Mouse (Mus musculus): ENCODE results near the gene Cdkl3. TPM values are rescaled to one million over a fixed set of nuclear protein-coding genes. Genes with fewer than 3 reads are reported as not detected.

Cdkl3 gene
- polyA plus RNA-seq, 1 experiment from 2014 or later, result 10.2 TPM

DNA sequence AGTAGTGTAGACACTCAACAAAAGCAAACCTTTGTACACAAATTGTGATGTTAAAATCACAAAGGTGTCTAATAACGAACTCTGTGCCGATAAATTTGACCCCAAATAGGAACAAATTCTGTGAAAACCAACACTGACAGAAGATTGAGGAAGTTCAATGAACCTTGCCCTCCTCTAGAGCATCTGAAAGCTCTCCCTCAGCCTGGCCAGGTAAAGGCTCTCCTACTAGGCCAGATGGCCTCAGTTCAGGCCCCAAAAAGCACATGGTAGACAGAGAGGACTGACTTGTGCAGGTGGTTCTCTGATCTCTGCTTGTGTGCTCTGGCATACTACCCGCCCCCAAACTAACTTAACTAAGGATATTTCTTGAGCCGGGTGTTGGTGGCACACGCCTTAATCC, 58.4 kb downstream of the Cdkl3 start:
- no peak overlapping the region for H3K4me3 ChIP-seq (ENCODE audit: low read depth, low read length)
- 97% methylated on average over 5 of the region's 5 CpGs for WGBS
- H3K27ac ChIP-seq (replicated peaks; ENCODE audit: low read depth, low read length), result no peak overlapping the region
- H3K9ac ChIP-seq (ENCODE audit: low read depth, low read length), result no peak overlapping the region
- H3K36me3 ChIP-seq (ENCODE audit: control insufficient read depth, insufficient read depth, low read length), result no peaks in the 10 kb centered on the region
- no peak overlapping the region for H3K4me2 ChIP-seq (ENCODE audit: low read depth, low read length)
- H3K27me3 ChIP-seq (replicated peaks; ENCODE audit: control insufficient read depth, insufficient read depth, low read length), result no peaks in the 10 kb centered on the region
- ATAC-seq (ENCODE audit: low read depth) (no peak), DNase-seq (ENCODE audit: low spot score) (no peak)
- no peaks in the 10 kb centered on the region for H3K9me3 ChIP-seq (ENCODE audit: control insufficient read depth, low read length)
- no peaks in the 10 kb centered on the region for H3K4me1 ChIP-seq (ENCODE audit: control insufficient read depth, insufficient read depth, low read length)

DNA sequence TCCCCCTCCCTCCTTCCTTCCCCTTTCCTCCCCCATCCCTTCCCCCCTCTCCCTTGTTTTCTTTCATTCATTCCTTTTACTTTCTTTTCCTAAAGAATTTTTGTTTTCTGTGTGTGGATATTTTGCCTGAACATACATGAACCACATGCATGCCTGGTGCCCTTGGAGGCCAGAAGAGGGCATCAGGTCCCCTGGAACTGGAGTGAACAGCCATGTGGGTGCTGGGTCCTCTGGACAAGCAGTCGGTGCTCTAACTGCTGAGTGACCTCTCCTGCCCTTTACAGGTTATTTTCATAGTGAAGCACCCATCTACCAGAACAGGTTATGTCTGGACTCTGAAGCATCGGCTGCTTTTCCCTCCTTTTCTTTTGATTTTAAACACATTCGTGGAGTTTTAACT, 60.4 kb downstream of the Cdkl3 start:
- 50% methylated on average over 3 of the region's 3 CpGs for WGBS
- no peak overlapping the region for H3K4me2 ChIP-seq (ENCODE audit: low read depth, low read length)
- no peak overlapping the region for H3K4me3 ChIP-seq (ENCODE audit: low read depth, low read length)
- ATAC-seq (ENCODE audit: low read depth), result no peak
- no peak overlapping the region for H3K27ac ChIP-seq (replicated peaks; ENCODE audit: low read depth, low read length)
- H3K9ac ChIP-seq (ENCODE audit: low read depth, low read length), result no peak overlapping the region
- H3K4me1 ChIP-seq (ENCODE audit: control insufficient read depth, insufficient read depth, low read length), result no peaks in the 10 kb centered on the region
- no peaks in the 10 kb centered on the region for H3K9me3 ChIP-seq (ENCODE audit: control insufficient read depth, low read length)
- no peaks in the 10 kb centered on the region for H3K36me3 ChIP-seq (ENCODE audit: control insufficient read depth, insufficient read depth, low read length)
- H3K27me3 ChIP-seq (replicated peaks; ENCODE audit: control insufficient read depth, insufficient read depth, low read length), result no peaks in the 10 kb centered on the region
- DNase-seq (ENCODE audit: low spot score), result no peak

DNA sequence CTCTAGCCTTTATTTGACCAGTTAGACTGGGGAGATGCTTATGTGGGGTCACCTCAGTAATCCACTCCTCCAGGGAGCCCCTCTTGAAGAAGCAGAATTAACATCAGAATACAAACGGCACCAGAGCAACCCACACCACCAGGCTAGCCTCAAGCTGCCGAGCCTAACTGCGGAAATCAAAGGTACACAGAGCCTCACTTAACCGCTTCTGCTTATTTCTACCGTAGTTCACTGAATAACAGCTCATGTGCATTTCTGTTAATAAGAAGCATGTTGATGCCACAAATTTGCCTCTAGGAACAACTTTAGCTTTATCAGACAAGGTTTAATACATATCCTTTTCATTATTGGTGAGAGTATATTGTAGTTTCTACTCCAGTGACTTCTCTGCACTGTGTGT, 61.8 kb downstream of the Cdkl3 start:
- DNase-seq (ENCODE audit: low spot score), result no peak
- Histone ChIP-seq H3K4me3 (ENCODE audit: low read depth, low read length) (no peak overlapping the region), H3K27me3 (replicated peaks; ENCODE audit: control insufficient read depth, insufficient read depth, low read length) (no peaks in the 10 kb centered on the region), H3K9ac (ENCODE audit: low read depth, low read length) (0 out of 2 replicates have a peak overlapping the region, but pooled peaks have one; percentile 15), H3K9me3 (ENCODE audit: control insufficient read depth, low read length) (no peaks in the 10 kb centered on the region), H3K4me1 (ENCODE audit: control insufficient read depth, insufficient read depth, low read length) (no peaks in the 10 kb centered on the region), H3K27ac (replicated peaks; ENCODE audit: low read depth, low read length) (no peak overlapping the region), H3K4me2 (ENCODE audit: low read depth, low read length) (no peak overlapping the region), H3K36me3 (ENCODE audit: control insufficient read depth, insufficient read depth, low read length) (no peaks in the 10 kb centered on the region)
- ATAC-seq (ENCODE audit: low read depth), result no peak
- WGBS, result 14% methylated on average over 5 of the region's 5 CpGs

DNA sequence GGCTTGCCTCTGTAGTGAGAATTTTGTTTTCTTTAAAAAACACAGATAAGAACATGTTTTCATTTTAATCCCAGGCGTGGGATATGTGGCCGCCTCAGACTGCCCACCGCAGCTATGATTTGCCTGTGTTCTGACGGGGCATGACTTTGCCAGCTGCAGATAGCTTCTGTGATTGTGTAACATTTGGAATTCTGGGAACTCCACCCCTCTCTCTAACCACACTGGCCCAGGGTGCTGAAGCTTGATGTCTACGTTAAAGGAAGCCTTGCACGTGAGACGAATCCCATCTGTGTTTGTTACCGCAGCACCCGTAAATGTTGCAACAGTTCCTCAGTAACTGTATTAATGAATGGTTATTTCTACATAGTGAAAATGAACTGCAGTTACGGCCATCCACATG, 67.7 kb downstream of the Cdkl3 start:
- 63% methylated on average over 10 of the region's 10 CpGs for WGBS
- no peak overlapping the region for H3K9ac ChIP-seq (ENCODE audit: low read depth, low read length)
- no peak overlapping the region for H3K4me3 ChIP-seq (ENCODE audit: low read depth, low read length)
- H3K4me2 ChIP-seq (ENCODE audit: low read depth, low read length), result no peak overlapping the region
- H3K9me3 ChIP-seq (ENCODE audit: control insufficient read depth, low read length), result no peaks in the 10 kb centered on the region
- ATAC-seq (ENCODE audit: low read depth), result no peak
- DNase-seq (ENCODE audit: low spot score), result peak; percentile 40
- no peaks in the 10 kb centered on the region for H3K27me3 ChIP-seq (replicated peaks; ENCODE audit: control insufficient read depth, insufficient read depth, low read length)
- no peak overlapping the region for H3K27ac ChIP-seq (replicated peaks; ENCODE audit: low read depth, low read length)
- H3K4me1 ChIP-seq (ENCODE audit: control insufficient read depth, insufficient read depth, low read length), result 0 out of 2 replicates have a peak, but pooled peaks cover 3% of the 10 kb centered on the region
- no peaks in the 10 kb centered on the region for H3K36me3 ChIP-seq (ENCODE audit: control insufficient read depth, insufficient read depth, low read length)

DNA sequence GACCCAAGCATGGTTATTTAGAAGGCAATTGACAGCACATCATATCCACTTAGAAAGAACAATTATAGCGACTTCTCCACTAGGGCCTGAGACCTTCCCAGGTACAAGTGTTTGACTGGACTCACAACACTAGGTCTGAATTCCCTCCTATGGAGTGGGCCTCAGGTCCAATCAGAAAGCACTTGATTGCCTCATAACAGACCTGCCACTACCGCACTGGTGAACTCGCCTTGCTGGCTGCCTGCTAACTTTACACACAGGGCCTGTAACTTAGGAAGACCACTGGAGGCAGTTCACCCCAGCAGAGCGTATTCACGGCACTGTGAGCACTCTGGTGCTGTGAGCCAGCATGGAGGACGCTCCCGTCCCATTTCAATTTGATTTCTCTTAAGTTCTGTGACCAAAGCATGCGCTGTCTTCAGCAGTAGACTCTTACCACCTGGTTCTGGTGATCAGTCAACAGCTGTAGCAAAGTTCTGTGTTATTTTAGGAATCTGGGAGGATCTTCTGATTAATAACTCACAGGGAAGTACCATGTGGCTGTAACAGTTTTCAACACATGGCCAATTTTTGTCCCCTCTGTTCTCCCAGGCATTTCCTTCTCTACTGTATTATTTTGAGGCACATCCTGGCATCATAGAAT, 69.6 kb downstream of the Cdkl3 start:
- Histone ChIP-seq H3K9ac (ENCODE audit: low read depth, low read length) (no peak overlapping the region), H3K4me2 (ENCODE audit: low read depth, low read length) (no peak overlapping the region), H3K4me1 (ENCODE audit: control insufficient read depth, insufficient read depth, low read length) (0 out of 2 replicates have a peak, but pooled peaks cover 3% of the 10 kb centered on the region), H3K9me3 (ENCODE audit: control insufficient read depth, low read length) (no peaks in the 10 kb centered on the region), H3K27ac (replicated peaks; ENCODE audit: low read depth, low read length) (no peak overlapping the region), H3K4me3 (ENCODE audit: low read depth, low read length) (no peak overlapping the region), H3K36me3 (ENCODE audit: control insufficient read depth, insufficient read depth, low read length) (no peaks in the 10 kb centered on the region), H3K27me3 (replicated peaks; ENCODE audit: control insufficient read depth, insufficient read depth, low read length) (no peaks in the 10 kb centered on the region)
- ATAC-seq (ENCODE audit: low read depth), result no peak
- 70% methylated on average over 8 of the region's 8 CpGs for WGBS
- no peak for DNase-seq (ENCODE audit: low spot score)

DNA sequence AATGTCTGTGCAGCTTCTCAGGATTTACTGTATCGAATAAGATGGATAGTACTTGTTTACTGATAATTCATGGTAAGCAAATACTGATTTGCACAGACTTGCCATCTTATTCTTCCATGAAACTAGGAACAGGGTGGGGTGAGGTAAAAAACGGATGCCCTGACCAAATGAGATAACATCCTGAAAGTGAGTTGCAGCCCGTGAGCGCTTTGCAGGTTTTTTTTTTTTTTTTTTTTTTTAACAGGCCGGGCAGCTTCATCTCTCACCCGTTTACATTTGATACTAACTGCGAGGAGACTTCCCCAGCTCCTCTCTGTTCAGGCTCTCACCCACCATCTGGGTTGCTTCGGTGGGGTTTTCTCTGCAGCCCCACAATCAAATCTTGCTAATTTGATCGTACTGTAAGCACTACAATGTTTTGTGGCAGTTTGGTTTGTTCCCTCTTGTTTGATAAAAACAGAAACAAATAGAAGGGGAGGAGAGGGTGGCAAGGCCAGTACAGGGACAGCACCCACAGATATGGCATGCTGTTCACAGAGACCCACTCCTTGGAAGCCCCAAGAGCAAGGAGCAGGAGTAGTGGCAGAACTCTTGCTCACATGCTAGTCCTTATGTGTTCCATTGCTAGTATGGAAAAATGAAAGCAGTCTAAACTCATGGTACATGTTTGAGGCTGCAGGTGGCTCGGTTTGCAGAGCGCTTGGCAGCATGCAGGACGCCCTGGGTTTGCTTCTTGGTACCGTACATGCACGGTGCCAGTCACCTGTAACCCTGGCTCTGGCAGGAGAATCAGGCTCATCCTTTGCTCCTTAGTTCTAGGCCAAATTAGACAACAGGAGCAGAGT, 70.8 kb downstream of the Cdkl3 start:
- Histone ChIP-seq H3K27me3 (replicated peaks; ENCODE audit: control insufficient read depth, insufficient read depth, low read length) (no peaks in the 10 kb centered on the region), H3K9ac (ENCODE audit: low read depth, low read length) (no peak overlapping the region), H3K4me1 (ENCODE audit: control insufficient read depth, insufficient read depth, low read length) (0 out of 2 replicates have a peak, but pooled peaks cover 4% of the 10 kb centered on the region), H3K4me3 (ENCODE audit: low read depth, low read length) (no peak overlapping the region), H3K27ac (replicated peaks; ENCODE audit: low read depth, low read length) (no peak overlapping the region), H3K4me2 (ENCODE audit: low read depth, low read length) (no peak overlapping the region), H3K36me3 (ENCODE audit: control insufficient read depth, insufficient read depth, low read length) (no peaks in the 10 kb centered on the region), H3K9me3 (ENCODE audit: control insufficient read depth, low read length) (no peaks in the 10 kb centered on the region)
- 71% methylated on average over 14 of the region's 14 CpGs for WGBS
- ATAC-seq (ENCODE audit: low read depth) (no peak), DNase-seq (ENCODE audit: low spot score) (no peak)

DNA sequence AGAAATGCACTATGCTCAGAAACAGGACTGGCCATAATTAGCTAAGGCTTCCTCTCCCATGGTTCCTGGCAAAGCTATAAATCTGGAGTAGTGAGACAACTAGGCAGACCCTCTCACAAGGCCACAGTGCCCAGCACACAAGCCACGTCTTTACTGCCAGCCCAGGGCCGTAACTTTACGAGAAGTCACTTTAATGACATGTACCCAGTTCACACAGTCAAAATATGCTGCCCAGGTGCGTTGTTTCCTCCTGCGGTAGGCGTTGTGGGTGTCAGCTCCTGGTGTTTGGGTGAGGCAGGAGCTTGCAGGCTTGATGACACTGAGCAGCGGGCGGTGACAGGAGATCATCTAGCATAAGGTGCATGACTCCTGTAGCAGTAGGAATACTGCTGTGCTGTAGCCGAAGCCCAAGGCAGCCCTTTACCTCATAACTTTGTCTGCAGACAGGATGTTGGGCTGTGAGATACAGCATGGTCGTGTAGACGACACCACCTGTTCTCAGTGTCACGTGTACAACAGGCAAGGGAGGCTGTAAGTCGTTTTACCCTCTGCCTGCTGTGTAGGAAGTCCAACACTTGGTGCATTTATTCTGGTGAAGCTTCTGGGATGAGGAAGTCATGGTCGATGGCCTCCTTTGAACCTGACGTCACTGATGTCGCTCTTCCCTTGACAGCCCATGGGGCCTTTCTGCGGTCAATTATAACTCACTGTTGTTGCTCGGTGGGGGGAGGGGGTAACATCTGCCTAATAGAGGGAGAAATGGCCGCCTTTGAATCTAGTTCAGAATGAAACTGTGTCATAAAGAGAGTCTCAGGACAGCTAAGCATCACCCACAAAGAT, 72.0 kb downstream of the Cdkl3 start:
- H3K9ac ChIP-seq (ENCODE audit: low read depth, low read length), result no peak overlapping the region
- DNase-seq (ENCODE audit: low spot score) (no peak), ATAC-seq (ENCODE audit: low read depth) (no peak)
- 0 out of 2 replicates have a peak, but pooled peaks cover 6% of the 10 kb centered on the region for H3K4me1 ChIP-seq (ENCODE audit: control insufficient read depth, insufficient read depth, low read length)
- H3K36me3 ChIP-seq (ENCODE audit: control insufficient read depth, insufficient read depth, low read length), result no peaks in the 10 kb centered on the region
- H3K27me3 ChIP-seq (replicated peaks; ENCODE audit: control insufficient read depth, insufficient read depth, low read length), result no peaks in the 10 kb centered on the region
- H3K27ac ChIP-seq (replicated peaks; ENCODE audit: low read depth, low read length), result no peak overlapping the region
- H3K4me2 ChIP-seq (ENCODE audit: low read depth, low read length), result no peak overlapping the region
- no peak overlapping the region for H3K4me3 ChIP-seq (ENCODE audit: low read depth, low read length)
- WGBS, result 67% methylated on average over 19 of the region's 19 CpGs
- no peaks in the 10 kb centered on the region for H3K9me3 ChIP-seq (ENCODE audit: control insufficient read depth, low read length)

DNA sequence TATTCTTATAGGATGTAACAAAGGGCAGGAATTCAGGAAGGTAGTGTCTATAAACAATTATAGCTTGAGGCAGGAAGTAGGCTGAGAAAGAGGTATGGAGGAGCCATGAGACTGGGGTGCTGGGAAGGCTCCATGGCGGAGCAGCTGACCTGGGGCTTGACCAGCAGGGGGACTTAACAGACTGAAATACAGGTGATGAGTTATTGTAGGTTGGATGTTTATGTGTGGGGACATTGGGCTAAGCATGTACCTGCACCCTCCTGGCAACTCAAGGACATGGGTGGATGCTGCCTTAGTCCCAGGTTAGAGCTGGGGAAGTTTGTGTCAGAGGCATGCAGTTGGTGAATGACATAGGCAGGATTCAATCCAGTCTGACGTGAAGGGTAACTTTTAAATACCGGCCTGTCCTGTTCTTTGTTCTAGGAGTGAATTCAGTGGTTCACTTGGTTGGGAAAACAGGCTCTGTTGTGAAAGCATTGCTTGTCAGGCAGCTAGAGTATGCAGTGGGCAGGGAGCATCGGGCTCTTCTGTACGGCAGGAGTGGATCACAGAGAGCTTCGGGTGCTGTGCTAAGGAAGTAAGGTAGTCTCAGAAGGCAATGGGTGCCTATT, 72.8 kb downstream of the Cdkl3 start:
- DNase-seq (ENCODE audit: low spot score) (peak; percentile 59), ATAC-seq (ENCODE audit: low read depth) (0 out of 2 replicates have a peak, but pooled peaks have one; percentile 42)
- 76% methylated on average over 6 of the region's 6 CpGs for WGBS
- Histone ChIP-seq H3K9me3 (ENCODE audit: control insufficient read depth, low read length) (no peaks in the 10 kb centered on the region), H3K4me2 (ENCODE audit: low read depth, low read length) (no peak overlapping the region), H3K27ac (replicated peaks; ENCODE audit: low read depth, low read length) (no peak overlapping the region), H3K36me3 (ENCODE audit: control insufficient read depth, insufficient read depth, low read length) (no peaks in the 10 kb centered on the region), H3K4me3 (ENCODE audit: low read depth, low read length) (no peak overlapping the region), H3K9ac (ENCODE audit: low read depth, low read length) (no peak overlapping the region), H3K27me3 (replicated peaks; ENCODE audit: control insufficient read depth, insufficient read depth, low read length) (no peaks in the 10 kb centered on the region), H3K4me1 (ENCODE audit: control insufficient read depth, insufficient read depth, low read length) (0 out of 2 replicates have a peak, but pooled peaks cover 4% of the 10 kb centered on the region)

All from embryonic facial prominence, embryonic 14.5 days (tissue).